Mouse (Mus musculus) lung, embryonic 15.5 days (tissue): Measurements from ENCODE around the gene Clns1a. TPM values are rescaled to one million over a fixed set of nuclear protein-coding genes. Genes with fewer than 3 reads are reported as not detected.

Experiments
- ATAC-seq: fragments of 200-750 bp; cut with Nextera tagmentation; 2 replicates; pipeline ENCODE4 v1.8.0; 2017; ENCODE audit warnings: moderate number of reproducible peaks, borderline replicate concordance; ENCODE audit not compliant: low FRiP score, low TSS enrichment; ENCODE audit errors: extremely low read depth
- H3K27ac ChIP-seq: fragments of 300-500 bp; sonication (generic); 2 replicates; pipeline ENCODE4 v1.5.1; 2015; ENCODE audit warnings: moderate library complexity, mild to moderate bottlenecking, inconsistent platforms
- H3K27me3 ChIP-seq: fragments of 300-500 bp; sonication (generic); 2 replicates; pipeline ENCODE4 v1.6.1; 2015; ENCODE audit warnings: inconsistent platforms
- H3K36me3 ChIP-seq: fragments of 300-500 bp; sonication (generic); 2 replicates; pipeline ENCODE4 v1.6.1; 2015; ENCODE audit warnings: inconsistent platforms
- H3K4me1 ChIP-seq: fragments of 300-500 bp; sonication (generic); 2 replicates; pipeline ENCODE4 v1.6.1; 2015; ENCODE audit warnings: inconsistent platforms
- H3K4me2 ChIP-seq: fragments of 300-500 bp; sonication (generic); 2 replicates; pipeline ENCODE4 v1.6.1; 2015; ENCODE audit warnings: inconsistent platforms, mild to moderate bottlenecking, moderate library complexity
- H3K4me3 ChIP-seq: fragments of 300-500 bp; sonication (generic); 2 replicates; pipeline ENCODE4 v1.5.1; 2015; ENCODE audit warnings: mild to moderate bottlenecking, inconsistent platforms
- H3K9ac ChIP-seq: fragments of 300-500 bp; sonication (generic); 2 replicates; pipeline ENCODE4 v1.6.1; 2015; ENCODE audit warnings: inconsistent platforms
- H3K9me3 ChIP-seq: fragments of 300-500 bp; sonication (generic); 2 replicates; pipeline ENCODE4 v1.6.1; 2016; ENCODE audit warnings: inconsistent platforms
- WGBS: fragments of 180-500 bp; shearing (Covaris S2); methylation state at CpG from one replicate; pipeline ENCODE4 v1.1.7; 2015; 5-methylcytosine and 5-hydroxymethylcytosine counted together
- polyA plus RNA-seq: library from polyadenylated mRNA; unstranded; fragments of >200 nt; fragmentation: Nextera tagmentation; extraction: Ambion mirVana; gene quantifications from 2 replicates; pipeline ENCODE4 v1.2.1, GENCODE M21; 2015

Clns1a gene
- polyA plus RNA-seq, 1 experiment from 2014 or later: 191 TPM

GRCm38 (mm10) chr7:97707809-97708208 is 11.4 kb downstream of the Clns1a start:
- 83% methylated on average over 5 of the region's 5 CpGs for WGBS
- H3K27ac ChIP-seq: no peak overlapping the region
- H3K4me1 ChIP-seq: no peaks in the 10 kb centered on the region
- no peak overlapping the region for H3K4me3 ChIP-seq
- H3K4me2 ChIP-seq: no peak overlapping the region
- H3K27me3 ChIP-seq: no peaks in the 10 kb centered on the region
- no peaks in the 10 kb centered on the region for H3K9me3 ChIP-seq
- peaks cover 13% of the 10 kb centered on the region for H3K36me3 ChIP-seq
- ATAC-seq: no peak
- no peak overlapping the region for H3K9ac ChIP-seq

DNA sequence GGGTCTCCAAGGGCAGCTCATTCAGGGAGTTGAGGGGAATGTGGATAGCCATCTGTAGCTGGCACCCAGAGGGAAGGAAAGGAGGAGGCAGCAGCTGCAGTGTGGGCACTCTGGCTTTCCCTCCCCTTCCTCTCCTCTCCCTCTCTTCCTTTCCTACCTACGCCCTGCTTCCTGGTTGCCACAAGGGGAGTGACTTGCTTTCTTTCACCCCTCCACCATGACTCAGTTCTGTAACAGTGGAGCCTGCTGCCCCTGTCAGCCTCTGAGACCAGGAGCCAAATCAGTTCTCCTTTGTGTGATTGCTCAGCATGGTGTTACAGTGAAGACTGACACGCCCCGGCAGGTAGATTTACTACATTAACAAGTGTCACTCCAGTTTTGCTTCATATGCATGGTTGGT is 12.8 kb downstream of the Clns1a start:
- ATAC-seq: no peak
- Histone ChIP-seq H3K27ac (no peak overlapping the region), H3K4me3 (no peak overlapping the region), H3K4me2 (no peak overlapping the region), H3K27me3 (no peaks in the 10 kb centered on the region), H3K4me1 (no peaks in the 10 kb centered on the region), H3K9me3 (no peaks in the 10 kb centered on the region), H3K9ac (no peak overlapping the region), H3K36me3 (peaks cover 23% of the 10 kb centered on the region)
- WGBS: 84% methylated on average over 3 of the region's 3 CpGs

- Histone ChIP-seq H3K4me1 (no peaks in the 10 kb centered on the region), H3K4me3 (no peak overlapping the region), H3K9me3 (no peaks in the 10 kb centered on the region), H3K9ac (no peak overlapping the region), H3K27me3 (no peaks in the 10 kb centered on the region), H3K27ac (no peak overlapping the region), H3K36me3 (peaks cover 65% of the 10 kb centered on the region), H3K4me2 (no peak overlapping the region)
- ATAC-seq: no peak
- WGBS: 95% methylated on average over 5 of the region's 5 CpGs
Measured at GRCm38 (mm10) chr7:97714651-97715050, 18.2 kb downstream of the Clns1a start.

DNA sequence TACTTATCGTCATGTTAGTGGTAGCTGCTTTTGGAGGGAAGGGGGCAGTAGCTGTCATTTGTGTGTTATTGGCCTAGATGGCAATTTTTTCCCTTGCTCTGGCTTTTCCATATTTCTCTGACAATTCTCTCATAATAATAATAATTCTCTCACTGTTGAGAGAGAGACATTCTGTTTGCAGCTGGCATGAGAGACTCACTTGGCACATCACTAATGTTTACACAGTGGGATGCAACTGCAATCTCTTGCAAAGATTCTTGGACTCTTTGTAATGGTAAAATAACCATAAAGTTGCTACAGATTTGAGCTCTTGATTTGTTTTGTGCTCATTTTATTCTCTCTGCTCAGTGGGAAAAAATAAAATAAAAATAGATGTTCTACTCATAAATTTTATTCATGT is 20.9 kb downstream of the Clns1a start:
- H3K9me3 ChIP-seq: no peaks in the 10 kb centered on the region
- no peaks in the 10 kb centered on the region for H3K4me1 ChIP-seq
- no peak overlapping the region for H3K4me2 ChIP-seq
- H3K27me3 ChIP-seq: no peaks in the 10 kb centered on the region
- whole genome bisulfite sequencing: 71% methylated on average over 1 of the region's 1 CpGs
- H3K4me3 ChIP-seq: no peak overlapping the region
- no peak overlapping the region for H3K27ac ChIP-seq
- ATAC-seq: no peak
- no peak overlapping the region for H3K9ac ChIP-seq
- peaks cover 63% of the 10 kb centered on the region for H3K36me3 ChIP-seq

GRCm38 (mm10) chr7:97719078-97719477 is 22.6 kb downstream of the Clns1a start:
- ATAC-seq: no peak
- 87% methylated on average over 5 of the region's 5 CpGs for WGBS
- Histone ChIP-seq H3K4me1 (no peaks in the 10 kb centered on the region), H3K4me3 (no peak overlapping the region), H3K4me2 (no peak overlapping the region), H3K36me3 (peaks cover 50% of the 10 kb centered on the region), H3K9ac (no peak overlapping the region), H3K27me3 (no peaks in the 10 kb centered on the region), H3K9me3 (no peaks in the 10 kb centered on the region), H3K27ac (no peak overlapping the region)

DNA sequence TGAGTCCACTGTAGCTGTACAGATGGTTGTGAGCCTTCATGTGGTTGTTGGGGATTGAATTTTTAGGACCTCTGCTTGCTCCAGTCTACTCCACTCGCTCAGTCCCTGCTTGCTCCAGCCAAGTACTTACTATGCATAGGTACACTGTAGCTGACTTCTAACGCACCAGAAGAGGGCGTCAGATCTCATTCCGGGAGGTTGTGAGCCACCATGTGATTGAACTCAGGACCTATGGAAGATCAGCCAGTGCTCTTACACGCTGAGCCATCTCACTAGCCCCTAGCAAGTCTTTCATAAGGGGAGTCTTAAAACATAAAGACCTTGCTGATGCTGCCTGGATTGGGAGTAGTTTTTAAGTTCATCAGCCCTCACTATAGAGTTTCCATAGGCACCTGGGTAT is 23.7 kb downstream of the Clns1a start:
- no peak overlapping the region for H3K27ac ChIP-seq
- no peak overlapping the region for H3K9ac ChIP-seq
- 86% methylated on average over 5 of the region's 5 CpGs for WGBS
- no peak for ATAC-seq
- peaks cover 40% of the 10 kb centered on the region for H3K36me3 ChIP-seq
- no peaks in the 10 kb centered on the region for H3K27me3 ChIP-seq
- H3K9me3 ChIP-seq: no peaks in the 10 kb centered on the region
- no peak overlapping the region for H3K4me2 ChIP-seq
- no peak overlapping the region for H3K4me3 ChIP-seq
- H3K4me1 ChIP-seq: no peaks in the 10 kb centered on the region

DNA sequence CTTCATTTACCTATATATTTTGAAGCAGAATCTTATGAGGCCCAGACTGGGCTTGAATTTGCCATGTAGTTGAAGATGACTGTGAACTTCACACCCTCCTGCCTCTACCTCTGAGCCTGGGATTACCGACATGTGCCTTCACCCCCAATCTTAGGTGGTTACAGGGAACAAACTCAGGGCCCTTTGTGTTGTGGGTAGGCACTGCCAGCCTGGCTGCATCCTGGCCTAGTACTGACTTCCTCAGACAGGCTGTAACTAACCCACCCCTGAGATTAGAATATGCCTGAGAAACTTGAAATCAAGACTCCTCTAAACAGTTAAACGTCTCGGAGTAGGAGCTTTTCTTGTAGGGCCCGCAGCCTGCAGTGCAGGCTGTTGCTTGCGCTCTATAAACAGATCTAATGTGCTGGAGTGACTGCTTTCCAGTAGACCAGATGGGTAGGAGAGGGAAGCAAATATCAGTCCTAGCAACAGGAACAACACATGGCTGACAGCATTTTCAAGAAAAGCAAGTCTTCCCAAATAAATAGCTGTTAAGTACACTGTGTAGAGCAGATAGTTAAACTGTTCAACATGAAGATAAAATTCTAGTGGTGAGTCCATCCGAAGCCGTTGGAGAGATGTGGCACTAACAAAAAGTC is 26.0 kb downstream of the Clns1a start:
- no peak for ATAC-seq
- H3K36me3 ChIP-seq: peaks cover 26% of the 10 kb centered on the region

DNA sequence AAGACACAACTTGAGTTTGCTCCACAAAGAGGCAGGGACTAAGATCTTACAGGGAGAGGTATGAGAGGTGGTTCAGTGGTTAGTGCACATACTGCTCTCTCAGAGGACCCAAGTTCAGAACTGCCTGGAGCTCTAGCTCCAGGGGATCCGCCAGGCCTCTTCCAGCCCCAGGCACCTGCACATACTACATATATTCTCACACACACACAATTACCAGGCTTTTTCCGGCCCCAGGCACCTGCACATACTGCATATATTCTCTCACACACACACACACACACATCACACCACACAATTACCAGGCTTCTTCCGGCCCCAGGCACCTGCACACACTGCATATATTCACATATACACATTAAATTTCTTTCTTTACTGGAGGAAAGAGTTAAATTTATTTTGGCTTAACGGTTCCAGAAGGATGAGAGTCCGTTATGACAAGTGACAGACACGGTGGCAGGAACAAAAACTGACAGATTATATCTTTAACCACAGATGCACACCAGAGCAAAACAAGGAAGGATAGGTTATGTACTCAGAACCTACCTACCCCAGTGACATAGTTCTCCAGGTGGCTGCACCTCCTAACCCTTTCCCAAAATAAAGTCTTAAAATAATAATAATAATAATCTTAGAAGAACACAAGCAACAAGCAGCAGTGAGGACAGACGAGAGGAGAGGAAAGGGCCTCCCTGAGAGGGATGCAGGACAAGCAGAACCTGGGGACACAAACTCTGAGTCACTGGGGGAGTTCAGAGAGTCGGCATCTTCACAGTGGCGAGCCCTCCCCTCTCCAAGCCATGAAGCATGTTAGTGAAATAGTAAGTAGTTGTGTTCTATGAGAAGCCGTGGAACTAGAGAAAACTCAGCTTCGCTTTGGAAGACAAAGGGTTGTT is 27.5 kb downstream of the Clns1a start:
- Histone ChIP-seq H3K27ac (no peak overlapping the region), H3K4me3 (no peak overlapping the region), H3K9me3 (no peaks in the 10 kb centered on the region), H3K36me3 (peaks cover 15% of the 10 kb centered on the region), H3K4me2 (no peak overlapping the region), H3K4me1 (no peaks in the 10 kb centered on the region), H3K27me3 (no peaks in the 10 kb centered on the region), H3K9ac (no peak overlapping the region)
- 80% methylated on average over 11 of the region's 11 CpGs for WGBS
- ATAC-seq: no peak

More for the DNA sequence above, 26.0 kb downstream of the Clns1a start:
- Histone ChIP-seq H3K4me1 (no peaks in the 10 kb centered on the region), H3K27ac (no peak overlapping the region), H3K27me3 (no peaks in the 10 kb centered on the region), H3K4me2 (no peak overlapping the region), H3K4me3 (no peak overlapping the region), H3K9me3 (no peaks in the 10 kb centered on the region), H3K9ac (no peak overlapping the region)
- 85% methylated on average over 7 of the region's 7 CpGs for WGBS

DNA sequence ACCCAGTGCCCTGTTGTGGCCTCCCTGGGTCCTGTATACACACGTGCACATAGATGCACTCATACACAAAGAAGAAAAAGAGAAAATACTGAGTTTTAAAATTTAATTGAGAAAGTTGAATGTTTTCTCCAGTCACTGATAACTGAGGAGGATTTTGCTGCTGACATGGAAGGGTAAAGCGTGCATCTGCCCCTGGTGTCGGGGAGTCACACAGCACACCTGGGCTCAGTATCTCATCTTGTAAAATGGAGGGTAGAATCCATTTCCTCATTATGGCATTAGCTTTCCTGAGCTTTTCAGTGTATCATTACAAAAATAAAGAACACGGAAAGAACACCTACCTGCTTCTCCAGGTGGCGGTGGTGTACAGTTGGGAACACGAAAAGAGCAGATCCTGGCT is 29.0 kb downstream of the Clns1a start:
- Histone ChIP-seq H3K9ac (no peak overlapping the region), H3K4me1 (no peaks in the 10 kb centered on the region), H3K27ac (no peak overlapping the region), H3K27me3 (no peaks in the 10 kb centered on the region), H3K4me3 (no peak overlapping the region), H3K9me3 (no peaks in the 10 kb centered on the region), H3K4me2 (no peak overlapping the region), H3K36me3 (peaks cover 3% of the 10 kb centered on the region; the same call in 1 of the 2 replicates)
- WGBS: 94% methylated on average over 6 of the region's 6 CpGs
- ATAC-seq: no peak

DNA sequence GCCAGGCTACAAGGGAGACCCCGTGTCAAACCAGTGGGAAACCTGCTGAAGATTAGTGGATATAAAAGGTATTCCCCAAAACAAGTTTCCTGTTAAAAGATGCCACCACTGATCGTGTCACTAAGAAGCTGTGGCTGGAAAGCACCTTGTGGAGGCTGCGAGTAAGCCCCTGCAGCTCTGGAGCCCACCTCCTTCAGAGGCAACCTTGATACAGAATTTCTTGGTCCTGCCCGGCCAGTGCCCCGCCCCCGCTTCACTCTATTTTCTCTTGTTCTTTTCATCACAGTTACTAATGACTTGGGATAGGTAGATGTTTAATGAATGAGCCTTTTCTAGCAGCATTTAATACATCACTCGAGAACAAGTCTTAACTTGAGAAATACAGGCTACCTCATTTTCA is 29.6 kb downstream of the Clns1a start:
- Histone ChIP-seq H3K9ac (no peak overlapping the region), H3K4me2 (no peak overlapping the region), H3K27ac (no peak overlapping the region), H3K36me3 (no peaks in the 10 kb centered on the region), H3K4me1 (no peaks in the 10 kb centered on the region), H3K9me3 (no peaks in the 10 kb centered on the region), H3K27me3 (no peaks in the 10 kb centered on the region), H3K4me3 (no peak overlapping the region)
- whole genome bisulfite sequencing: 81% methylated on average over 7 of the region's 7 CpGs
- no peak for ATAC-seq

DNA sequence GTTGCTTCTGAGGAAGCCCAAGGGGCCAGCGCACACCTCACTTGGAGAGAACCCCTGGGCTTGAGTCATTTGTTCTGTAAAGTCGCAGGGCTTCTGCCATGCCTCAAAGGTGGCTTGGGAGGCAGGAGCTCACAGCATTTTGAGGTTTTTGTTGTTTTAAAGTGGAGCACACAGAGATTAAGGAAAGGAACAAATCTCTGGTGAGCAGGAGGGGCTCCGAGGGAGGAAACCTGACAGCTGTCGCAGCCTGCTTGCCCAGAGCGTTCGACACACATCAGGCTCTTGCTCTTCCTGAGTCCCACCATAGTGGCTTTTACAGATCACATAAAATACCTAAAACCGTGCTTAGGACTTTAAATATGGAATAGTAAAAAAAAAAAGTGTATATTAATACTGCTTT is 30.3 kb downstream of the Clns1a start:
- no peak overlapping the region for H3K27ac ChIP-seq
- H3K9ac ChIP-seq: no peak overlapping the region
- H3K36me3 ChIP-seq: no peaks in the 10 kb centered on the region
- WGBS: 80% methylated on average over 7 of the region's 7 CpGs
- no peaks in the 10 kb centered on the region for H3K4me1 ChIP-seq
- H3K27me3 ChIP-seq: no peaks in the 10 kb centered on the region
- no peak overlapping the region for H3K4me2 ChIP-seq
- no peak for ATAC-seq
- H3K4me3 ChIP-seq: no peak overlapping the region
- no peaks in the 10 kb centered on the region for H3K9me3 ChIP-seq
